Mouse (Mus musculus): ENCODE data around the gene Ptar1.

- TF ChIP-seq CTCF (IDR thresholded peaks at IDR 0.05; ENCODE audit: borderline replicate concordance, extremely low read depth, insufficient read depth, insufficient read length): no peak
- TF ChIP-seq POLR2A (IDR thresholded peaks at IDR 0.05; ENCODE audit: borderline replicate concordance, extremely low read depth, insufficient read depth, insufficient read length, poor library complexity, severe bottlenecking): no peak
Observed at GRCm38 (mm10) chr19:23702896-23703295, 15.7 kb downstream of the Ptar1 start.
